Mouse (Mus musculus) G1E (cell line): ENCODE data around the gene Fam53b.

Experiments
- CTCF ChIP-seq: IDR thresholded peaks from 2 replicates; pipeline ENCODE4 v1.5.1; 2012; ENCODE audit warnings: low read depth, low read length, inconsistent platforms, mixed read lengths
- GATA1 ChIP-seq: IDR thresholded peaks from 2 replicates; pipeline ENCODE4 v1.6.1; 2012; ENCODE audit warnings: borderline replicate concordance, low read length, inconsistent platforms, mixed read lengths
- GATA2 ChIP-seq: IDR thresholded peaks from 2 replicates; pipeline ENCODE4 v1.6.1; 2012; ENCODE audit warnings: low read depth, low read length, inconsistent platforms, borderline replicate concordance

- TF ChIP-seq CTCF (no peak), GATA2 (no peak), GATA1 (no peak)
These were observed 148.9 kb downstream of the Fam53b start for GRCm38 (mm10) chr7:132664815-132665214.
